Mouse (Mus musculus) spleen, adult 2 months (tissue): Measurements from ENCODE around the gene Tstd1. TPM values are rescaled to one million over a fixed set of nuclear protein-coding genes. Genes with fewer than 3 reads are reported as not detected.

Experiments
- DNase-seq, 2 experiments: peaks; one replicate each; pipeline versions ENCODE4 v3.0.0 to v3.0.0-alpha.2; 2012 to 2021; ENCODE audit warnings: low spot score in 2 of 2, low read depth in 1 of 2
- H3K27ac ChIP-seq: fragments of 200-500 bp; 2 replicates; pipeline ENCODE4 v1.5.1; 2012; ENCODE audit warnings: low read length, inconsistent platforms; ENCODE audit not compliant: insufficient read depth
- H3K27me3 ChIP-seq: fragments of 200-500 bp; 2 replicates; pipeline ENCODE4 v1.6.1; 2012; ENCODE audit warnings: mild to moderate bottlenecking, moderate library complexity, low read length, inconsistent platforms; ENCODE audit not compliant: control insufficient read depth, insufficient read depth
- H3K36me3 ChIP-seq: fragments of 200-500 bp; 2 replicates; pipeline ENCODE4 v1.6.1; 2012; ENCODE audit warnings: mild to moderate bottlenecking, low read length, inconsistent platforms; ENCODE audit not compliant: control insufficient read depth, insufficient read depth
- H3K4me1 ChIP-seq: fragments of 200-500 bp; 2 replicates; pipeline ENCODE4 v1.6.1; 2011; ENCODE audit warnings: inconsistent platforms; ENCODE audit not compliant: control insufficient read depth, insufficient read depth, insufficient read length
- H3K4me3 ChIP-seq: fragments of 200-500 bp; 2 replicates; pipeline ENCODE4 v1.5.1; 2011; ENCODE audit warnings: mild to moderate bottlenecking, inconsistent platforms; ENCODE audit not compliant: insufficient read depth, insufficient read length; ENCODE audit errors: extremely low read depth
- CTCF ChIP-seq: fragments of 200-500 bp; IDR thresholded peaks from 2 replicates; pipeline ENCODE4 v1.5.1; 2011; ENCODE audit warnings: mild to moderate bottlenecking, inconsistent platforms; ENCODE audit not compliant: insufficient read depth, insufficient read length, insufficient replicate concordance; ENCODE audit errors: extremely low read depth
- POLR2A ChIP-seq: fragments of 200-500 bp; IDR thresholded peaks from 2 replicates; pipeline ENCODE4 v1.6.1; 2011; ENCODE audit warnings: low read depth, low read length, inconsistent platforms
- WGBS: fragments of 180-500 bp; shearing (Covaris S2); methylation state at CpG from one replicate; pipeline ENCODE4 v1.1.7; 2018; 5-methylcytosine and 5-hydroxymethylcytosine counted together
- polyA plus RNA-seq: library from polyadenylated mRNA; depleted of rRNA; stranded (reverse); fragments of >200 nt; gene quantifications from 2 replicates; pipeline ENCODE4 v1.2.3, GENCODE M21; 2012

Gene Tstd1
- polyA plus RNA-seq, 1 experiment: 3.1 TPM

GRCm38 (mm10) chr1:171379935-171380599, 38.6 kb upstream of the Tstd1 start:
- TF ChIP-seq CTCF (peak; percentile 75; the same call in 1 of the 2 replicates), POLR2A (no peak)
- 18% methylated on average over 31 of the region's 31 CpGs for WGBS
- no peaks in the 10 kb centered on the region for H3K27me3 ChIP-seq
- H3K4me1 ChIP-seq: peaks cover 10% of the 10 kb centered on the region; the same call in 1 of the 2 replicates
- peak; percentile 63 to 81 for DNase-seq
- H3K27ac ChIP-seq: no peak overlapping the region
- H3K4me3 ChIP-seq: peak overlapping the region; percentile 16; the same call in 1 of the 2 replicates
- no peaks in the 10 kb centered on the region for H3K36me3 ChIP-seq

GRCm38 (mm10) chr1:171382096-171382620, 36.5 kb upstream of the Tstd1 start:
- Histone ChIP-seq H3K4me1 (peaks cover 10% of the 10 kb centered on the region; the same call in 1 of the 2 replicates), H3K4me3 (no peak overlapping the region), H3K27me3 (no peaks in the 10 kb centered on the region), H3K27ac (0 out of 2 replicates have a peak overlapping the region, but pooled peaks have one; percentile 26), H3K36me3 (no peaks in the 10 kb centered on the region)
- DNase-seq: no peak
- no peak for TF ChIP-seq CTCF
- TF ChIP-seq POLR2A: no peak
- 67% methylated on average over 11 of the region's 11 CpGs for WGBS

GRCm38 (mm10) chr1:171384361-171384760, 34.3 kb upstream of the Tstd1 start:
- WGBS: 83% methylated on average over 9 of the region's 9 CpGs
- Histone ChIP-seq H3K4me3 (no peak overlapping the region), H3K36me3 (no peaks in the 10 kb centered on the region), H3K27ac (no peak overlapping the region), H3K27me3 (no peaks in the 10 kb centered on the region), H3K4me1 (peaks cover 14% of the 10 kb centered on the region; the same call in 1 of the 2 replicates)
- no peak for DNase-seq
- TF ChIP-seq CTCF: no peak
- no peak for TF ChIP-seq POLR2A

- WGBS: 62% methylated on average over 9 of the region's 9 CpGs
- TF ChIP-seq POLR2A: no peak
- no peak for TF ChIP-seq CTCF
- H3K36me3 ChIP-seq: no peaks in the 10 kb centered on the region
- no peaks in the 10 kb centered on the region for H3K27me3 ChIP-seq
- H3K4me1 ChIP-seq: peaks cover 13% of the 10 kb centered on the region; the same call in 1 of the 2 replicates
- DNase-seq: no peak
- no peak overlapping the region for H3K27ac ChIP-seq
- H3K4me3 ChIP-seq: no peak overlapping the region
These were observed 33.5 kb upstream of the Tstd1 start for GRCm38 (mm10) chr1:171385171-171385570.

- 51% methylated on average over 6 of the region's 6 CpGs for WGBS
- Histone ChIP-seq H3K27me3 (no peaks in the 10 kb centered on the region), H3K27ac (peak overlapping the region; percentile 99; the same call in 1 of the 2 replicates), H3K36me3 (0 out of 2 replicates have a peak, but pooled peaks cover 1% of the 10 kb centered on the region), H3K4me1 (peaks cover 17% of the 10 kb centered on the region; the same call in 1 of the 2 replicates), H3K4me3 (no peak overlapping the region)
- TF ChIP-seq POLR2A: no peak
- TF ChIP-seq CTCF: peak; percentile 41; the same call in 1 of the 2 replicates
- peak in 1 of 2 experiments; percentile 49 for DNase-seq
These were observed 31.6 kb upstream of the Tstd1 start for GRCm38 (mm10) chr1:171387099-171387498.

- TF ChIP-seq CTCF: no peak
- peak; percentile 83 for TF ChIP-seq POLR2A
- Histone ChIP-seq H3K36me3 (peaks cover 6% of the 10 kb centered on the region; the same call in 1 of the 2 replicates), H3K4me1 (peaks cover 11% of the 10 kb centered on the region; the same call in 1 of the 2 replicates), H3K27ac (peak within 1 kb of the TSS; percentile 99), H3K27me3 (no peaks in the 10 kb centered on the region), H3K4me3 (peak within 1 kb of the TSS; percentile 97)
- 5% methylated on average over 15 of the region's 15 CpGs for WGBS
- peak; percentile 92 to 97 for DNase-seq
These were observed 30.1 kb upstream of the Tstd1 start, which contains the start of gene Arhgap30 for GRCm38 (mm10) chr1:171388376-171389102. Gene Arhgap30, plus strand, starts transcription at chr1:171388954.
